Mouse (Mus musculus) cerebellum, adult 9-10 months (tissue): Measurements from ENCODE around the gene H60b.
"Not testable (repeated sequence)": the region's sequence is repeated elsewhere in the genome, so short reads cannot be mapped to it uniquely, and the experiment has no call there.

Source experiments
- DNase-seq: peaks from one replicate; pipeline ENCODE4 v3.0.0; 2022

The H60b gene

DNA sequence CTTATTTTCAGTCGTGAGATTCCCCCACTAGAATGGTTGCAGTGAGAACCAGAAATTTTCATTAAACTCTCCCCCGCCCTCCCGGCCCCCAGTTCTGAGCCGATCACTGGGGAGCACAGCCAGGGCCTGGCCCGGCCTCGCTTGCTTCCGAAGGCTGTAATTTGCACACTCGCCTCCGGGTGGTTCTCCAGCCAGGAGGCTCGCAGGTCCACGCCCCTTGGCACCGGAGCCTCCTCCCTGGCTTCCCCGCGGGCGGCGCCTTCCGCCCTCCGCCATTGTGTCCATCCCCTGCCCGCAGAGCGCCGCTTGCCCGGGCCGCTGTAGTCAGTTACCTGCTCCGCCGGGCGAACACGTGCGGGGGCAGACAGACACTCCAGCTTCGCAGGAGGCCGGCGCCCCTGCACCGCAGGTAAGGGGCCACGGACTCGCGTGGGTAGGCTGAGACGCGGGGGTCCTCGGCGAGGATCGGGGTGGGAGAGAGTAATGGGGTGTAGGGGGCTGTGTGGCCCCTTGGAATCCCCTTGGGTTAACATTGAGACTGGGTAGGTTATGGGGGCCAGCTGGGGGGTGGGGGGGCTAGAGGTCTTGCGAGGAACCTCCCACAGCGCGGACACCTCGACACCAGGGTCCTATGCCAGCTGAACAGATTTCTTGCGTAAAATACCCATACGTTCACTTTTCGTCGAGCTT is at the start of gene H60b, which contains the start of gene Raet1e:
H60b (plus strand) TSS at position 277 of the 690 bp plus-strand sequence.
Raet1e (plus strand) TSS at position 260 of the 690 bp plus-strand sequence.
- DNase-seq: not testable (repeated sequence)

DNA sequence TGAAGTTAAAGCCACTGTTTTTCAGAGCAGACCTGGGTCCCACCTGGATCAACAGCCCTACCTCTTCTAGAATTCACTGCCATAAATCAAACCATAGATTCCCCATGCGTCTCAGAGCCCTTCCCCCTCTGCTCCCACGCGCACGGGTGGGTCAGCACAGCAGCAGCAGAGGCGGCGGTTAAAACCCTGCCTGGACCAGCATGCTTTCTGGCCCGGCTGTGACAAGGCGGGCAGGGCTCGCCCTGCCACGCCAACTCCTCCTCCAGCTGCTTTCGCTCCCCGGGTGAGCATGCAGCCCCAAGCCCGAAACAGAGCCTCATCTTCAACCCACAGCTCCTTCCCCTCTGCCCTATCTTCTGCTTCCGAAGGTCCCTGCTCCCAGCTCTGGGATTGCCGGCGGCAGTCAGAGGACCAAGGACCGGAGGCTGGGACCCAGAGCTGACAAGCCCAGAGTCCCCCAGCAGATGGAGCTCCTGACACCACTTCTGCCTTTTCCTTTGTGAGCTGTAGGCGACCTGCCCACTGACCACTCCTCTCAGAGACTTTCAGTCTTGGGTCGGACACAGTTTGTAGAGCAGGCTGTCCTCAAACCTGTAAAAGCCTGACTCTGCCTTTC is 17.6 kb upstream of the H60b start:
- peak; percentile 45 for DNase-seq

DNA sequence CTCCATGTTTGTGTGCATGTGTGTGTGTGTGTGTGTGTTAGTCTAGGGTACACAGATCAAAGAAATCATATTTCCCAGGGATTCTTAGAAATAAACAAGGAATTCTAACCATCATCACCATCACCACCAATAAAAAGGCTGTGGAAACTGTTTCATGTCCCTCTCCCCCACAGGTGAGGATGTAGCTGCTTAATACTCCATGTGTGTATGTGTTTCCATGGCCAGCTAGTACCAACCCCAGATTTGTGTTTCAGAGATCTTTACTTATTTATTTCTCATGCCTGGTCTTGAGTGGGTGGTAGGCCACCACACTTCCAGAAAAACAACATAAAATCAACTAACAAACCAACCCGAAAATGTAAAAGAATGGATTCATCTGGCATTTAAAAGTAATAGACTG is 16.2 kb upstream of the H60b start:
- peak; percentile 42 for DNase-seq

DNA sequence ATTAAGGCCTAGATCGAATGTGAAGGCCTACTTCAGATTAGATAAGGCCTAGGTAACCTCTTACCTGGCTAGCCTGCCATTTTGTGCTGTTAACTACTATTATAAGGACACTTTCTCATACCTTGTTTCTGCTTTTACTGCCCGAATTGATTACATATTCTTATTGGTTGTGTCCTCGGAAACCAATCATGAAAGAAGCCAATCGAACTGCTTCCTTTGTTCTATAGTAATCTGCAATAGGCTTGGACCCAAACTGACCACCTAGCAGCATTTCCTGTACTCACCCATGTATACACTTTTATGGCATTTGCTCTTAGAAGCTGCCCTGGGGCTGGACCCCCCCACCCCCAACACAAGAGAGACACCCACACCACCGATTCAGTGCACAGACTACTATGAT is 15.5 kb upstream of the H60b start:
- no peak for DNase-seq

DNA sequence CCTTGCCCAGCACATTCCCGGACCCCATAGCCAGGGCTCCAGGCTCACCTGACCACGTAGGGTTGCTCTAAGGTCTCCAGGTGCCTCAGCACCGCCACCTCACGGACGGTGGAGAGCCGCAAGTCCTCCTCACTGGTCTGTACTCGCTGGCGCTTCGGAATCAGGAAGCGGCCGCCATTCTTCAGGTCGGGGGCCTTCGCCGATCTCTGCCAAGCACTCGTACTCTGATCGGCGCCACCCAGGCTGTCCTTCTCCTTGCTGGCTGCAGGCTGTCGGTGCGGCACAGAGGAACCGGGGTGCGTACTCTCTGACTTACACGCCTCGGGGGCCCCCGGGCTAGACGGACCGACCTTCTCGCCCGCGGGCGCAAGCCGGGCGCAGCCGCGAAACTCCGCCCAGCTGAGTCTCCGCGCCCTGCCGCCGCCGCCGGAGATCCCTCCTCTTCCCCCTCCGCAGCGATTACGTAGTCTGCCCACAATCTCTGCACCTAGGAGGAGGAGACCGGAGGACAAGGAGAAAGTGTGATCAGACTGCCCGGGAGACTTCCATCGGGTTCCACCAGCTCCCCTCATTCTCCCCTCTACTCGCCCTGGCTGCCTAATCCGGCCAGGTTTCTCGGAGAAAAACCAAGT is 9.8 kb upstream of the H60b start:
- no peak for DNase-seq

DNA sequence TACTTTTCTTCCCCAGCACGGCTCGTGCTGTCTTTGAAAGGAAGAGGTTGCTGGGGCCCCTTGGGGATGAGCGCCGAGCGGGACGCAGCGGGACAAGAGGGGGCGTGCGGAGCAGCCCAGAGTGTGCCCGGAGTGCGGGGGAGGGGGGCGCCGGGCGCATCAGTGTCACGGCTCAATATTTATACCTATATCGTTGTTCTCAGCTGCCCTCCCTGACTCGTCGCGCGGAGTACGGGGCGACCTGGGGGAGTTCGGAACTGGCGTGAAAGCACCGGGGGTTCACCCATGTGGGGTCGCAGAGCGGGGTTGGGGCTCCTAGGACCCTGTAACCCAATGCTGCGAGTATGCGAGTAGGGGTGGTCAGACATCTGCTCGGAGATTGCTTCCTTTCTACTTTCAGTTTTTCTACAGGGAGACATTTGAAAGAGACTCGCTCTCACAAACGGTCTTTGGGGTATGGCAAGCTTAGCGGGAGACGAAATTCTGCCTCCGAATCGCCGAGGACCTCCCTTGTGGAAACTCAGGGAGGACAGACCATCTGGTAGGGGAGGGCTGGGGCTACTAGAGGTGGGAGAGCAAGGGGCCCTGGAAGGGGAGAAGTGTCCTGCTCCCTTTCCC is 9.2 kb upstream of the H60b start, which contains the start of gene E030030I06Rik:
E030030I06Rik (minus strand) TSS at position 198 of the 618 bp plus-strand sequence.
- no peak for DNase-seq

DNA sequence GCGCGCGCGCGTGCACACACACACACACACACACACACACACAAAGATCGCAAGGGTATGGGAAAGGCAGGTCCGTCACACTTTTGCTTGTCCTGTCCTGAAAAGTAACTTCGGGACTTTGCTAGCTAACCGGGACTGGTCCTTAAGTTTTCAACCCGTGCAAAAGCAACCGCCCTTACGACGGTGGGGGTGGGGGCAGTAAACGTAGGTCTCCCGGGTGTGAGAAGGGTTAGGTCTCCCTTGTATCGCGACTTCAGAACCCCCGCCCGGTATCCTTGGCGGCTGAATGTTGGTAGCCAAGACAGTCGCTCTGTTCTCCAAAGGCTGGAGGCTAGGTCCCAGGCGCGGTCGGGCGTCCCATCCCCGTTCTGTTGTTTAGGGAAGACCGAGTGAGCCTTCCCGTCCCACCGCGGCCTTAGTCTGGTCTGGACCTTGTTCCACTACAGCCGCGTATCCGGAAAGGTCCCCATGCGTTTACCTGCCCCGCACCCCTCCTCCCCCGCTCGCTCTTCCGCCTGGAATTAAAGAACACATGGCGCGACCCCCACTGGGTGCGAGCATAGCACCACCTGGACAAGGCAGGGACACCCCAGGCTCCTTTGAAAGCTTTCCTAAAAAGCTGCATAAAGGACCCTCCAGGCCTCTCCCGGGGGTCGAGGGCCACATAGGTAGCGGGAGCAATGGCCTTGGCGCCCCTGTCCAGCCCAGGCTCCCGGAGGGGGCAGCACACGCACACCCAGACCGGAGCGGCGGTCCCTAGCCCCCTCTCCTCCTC is 8.5 kb upstream of the H60b start:
- DNase-seq: no peak

DNA sequence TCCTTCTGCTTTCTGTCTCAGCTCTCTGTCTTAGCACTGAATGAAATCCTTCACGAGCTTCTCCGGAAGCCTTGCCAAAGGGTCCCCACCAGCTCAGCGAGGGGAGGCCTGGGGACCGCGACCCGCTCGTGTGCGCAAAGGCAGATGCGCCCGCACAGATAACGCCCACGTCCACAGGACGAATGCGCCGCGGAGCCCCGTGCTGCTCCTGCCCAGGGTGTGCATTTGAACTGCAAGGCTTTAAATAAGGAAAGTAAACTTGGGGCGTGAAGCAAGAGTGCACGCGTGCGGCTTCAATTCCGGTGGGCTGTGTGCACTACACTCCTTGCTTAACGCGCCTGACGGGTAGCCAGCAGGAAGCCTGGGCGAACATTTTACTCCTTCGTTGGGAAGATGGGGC is 7.8 kb upstream of the H60b start:
- DNase-seq: no peak

DNA sequence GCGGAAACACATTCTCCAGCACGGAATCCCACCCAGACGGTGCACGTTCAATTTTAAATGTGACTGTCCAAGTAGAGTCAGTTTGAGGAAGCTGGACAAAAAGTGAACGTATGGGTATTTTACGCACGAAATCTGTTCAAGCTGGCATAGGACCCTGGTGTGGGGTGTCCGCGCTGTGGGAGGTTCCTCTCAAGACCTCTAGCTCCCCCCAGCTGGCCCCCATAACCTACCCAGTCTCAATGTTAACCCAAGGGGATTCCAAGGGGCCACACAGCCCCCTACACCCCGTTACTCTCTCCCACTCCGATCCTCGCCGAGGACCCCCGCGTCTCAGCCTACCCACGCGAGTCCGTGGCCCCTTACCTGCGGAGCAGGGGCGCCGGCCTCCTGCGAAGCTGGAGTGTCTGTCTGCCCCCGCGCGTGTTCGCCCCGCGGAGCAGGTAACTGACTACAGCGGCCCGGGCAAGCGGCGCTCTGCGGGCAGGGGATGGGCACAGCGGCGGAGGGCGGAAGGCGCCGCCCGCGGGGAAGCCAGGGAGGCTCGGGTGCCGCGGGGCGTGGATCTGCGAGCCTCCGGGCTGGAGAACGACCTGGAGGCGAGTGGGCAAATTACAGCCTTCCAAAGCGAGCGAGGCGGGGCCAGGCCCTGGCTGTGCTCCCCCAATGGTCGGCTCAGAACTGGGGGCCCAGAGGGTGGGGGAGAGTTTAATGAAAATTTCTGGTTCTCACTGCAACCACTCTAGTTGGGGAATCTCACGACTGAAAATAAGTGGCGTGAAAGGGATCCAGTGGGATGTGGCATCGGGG is 7.1 kb upstream of the H60b start:
- not testable (repeated sequence) for DNase-seq

DNA sequence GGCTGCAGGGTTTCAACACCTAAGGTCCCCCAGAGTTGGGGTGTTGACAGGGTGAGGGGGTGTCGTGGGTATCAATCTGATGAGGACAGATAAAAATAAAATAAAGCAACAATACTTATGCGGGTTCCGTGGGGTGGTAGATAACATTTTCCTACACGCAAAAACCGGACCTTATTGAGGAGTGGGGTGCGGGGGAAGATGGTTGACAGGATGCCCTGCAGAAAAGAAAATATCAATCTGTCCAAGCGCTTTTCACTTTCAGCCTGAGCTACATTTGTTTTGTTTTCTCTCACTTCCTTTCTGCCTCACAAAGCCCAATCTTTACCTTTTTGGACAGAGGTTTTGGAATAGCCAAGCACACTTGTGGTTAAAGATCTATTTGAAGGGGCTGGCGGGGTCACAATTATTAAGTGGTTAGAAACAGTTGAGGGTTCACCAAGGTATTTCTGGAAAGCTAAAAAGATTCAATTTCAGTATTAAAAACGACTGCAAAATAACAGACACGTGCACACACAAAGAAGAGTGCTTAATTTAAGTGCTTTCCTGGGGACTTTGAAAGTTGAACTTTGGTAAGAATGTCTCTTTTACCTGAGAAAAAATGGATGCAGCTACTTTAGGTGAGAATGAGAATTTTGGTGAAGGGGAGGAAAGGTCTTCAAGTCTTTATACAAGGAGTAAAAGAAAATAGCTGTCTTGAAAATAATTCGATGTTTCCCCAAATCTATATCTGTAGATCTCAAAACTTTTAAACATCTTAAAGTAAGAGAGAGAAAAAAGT is 6.3 kb upstream of the H60b start:
- DNase-seq: not testable (repeated sequence)

DNA sequence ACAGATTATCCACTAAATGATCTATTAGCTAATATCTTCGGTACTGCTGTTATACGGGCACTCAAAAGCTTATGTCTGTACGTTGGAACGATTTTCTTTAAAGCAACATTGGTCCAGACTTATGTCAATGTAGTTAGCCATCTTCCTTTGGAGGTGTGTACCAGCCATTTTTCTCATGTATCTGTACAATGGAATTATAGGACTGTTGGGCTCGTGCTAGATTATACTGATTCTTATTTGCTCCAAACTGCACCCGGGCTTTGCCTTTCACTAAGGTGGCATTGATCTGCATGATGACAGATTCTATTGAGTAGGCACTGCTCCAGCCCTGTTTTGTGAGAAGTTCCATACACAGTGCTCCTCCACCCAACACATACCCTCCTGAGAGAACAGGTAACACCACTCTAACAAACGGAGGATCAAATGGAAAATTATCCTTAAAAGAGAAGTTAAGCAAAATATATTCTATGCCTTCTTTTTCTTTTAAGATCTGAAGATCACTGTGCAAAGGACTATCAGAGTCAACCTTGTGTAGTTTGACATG is 5.2 kb upstream of the H60b start:
- not testable (repeated sequence) for DNase-seq

DNA sequence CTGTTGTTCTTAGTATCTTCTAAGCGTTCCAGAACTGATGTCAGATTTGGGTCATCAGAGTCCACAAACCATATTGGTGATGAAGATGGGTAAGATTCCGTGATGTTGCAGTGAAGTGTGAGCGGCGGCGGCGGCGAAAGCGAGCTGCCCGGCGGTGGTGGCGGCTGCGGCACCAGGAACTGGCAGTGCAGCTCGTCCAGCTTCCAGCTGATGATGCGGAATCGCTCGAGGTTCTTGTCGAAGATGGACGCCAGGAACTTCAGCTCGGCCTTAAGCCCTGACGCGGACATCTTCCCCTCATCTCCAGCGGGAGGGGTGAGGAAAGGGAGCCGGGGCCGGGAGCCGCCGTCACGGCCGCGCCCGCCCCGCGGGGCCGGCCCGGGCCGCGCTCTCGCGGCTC is 4.3 kb upstream of the H60b start:
- DNase-seq: not testable (repeated sequence)

DNA sequence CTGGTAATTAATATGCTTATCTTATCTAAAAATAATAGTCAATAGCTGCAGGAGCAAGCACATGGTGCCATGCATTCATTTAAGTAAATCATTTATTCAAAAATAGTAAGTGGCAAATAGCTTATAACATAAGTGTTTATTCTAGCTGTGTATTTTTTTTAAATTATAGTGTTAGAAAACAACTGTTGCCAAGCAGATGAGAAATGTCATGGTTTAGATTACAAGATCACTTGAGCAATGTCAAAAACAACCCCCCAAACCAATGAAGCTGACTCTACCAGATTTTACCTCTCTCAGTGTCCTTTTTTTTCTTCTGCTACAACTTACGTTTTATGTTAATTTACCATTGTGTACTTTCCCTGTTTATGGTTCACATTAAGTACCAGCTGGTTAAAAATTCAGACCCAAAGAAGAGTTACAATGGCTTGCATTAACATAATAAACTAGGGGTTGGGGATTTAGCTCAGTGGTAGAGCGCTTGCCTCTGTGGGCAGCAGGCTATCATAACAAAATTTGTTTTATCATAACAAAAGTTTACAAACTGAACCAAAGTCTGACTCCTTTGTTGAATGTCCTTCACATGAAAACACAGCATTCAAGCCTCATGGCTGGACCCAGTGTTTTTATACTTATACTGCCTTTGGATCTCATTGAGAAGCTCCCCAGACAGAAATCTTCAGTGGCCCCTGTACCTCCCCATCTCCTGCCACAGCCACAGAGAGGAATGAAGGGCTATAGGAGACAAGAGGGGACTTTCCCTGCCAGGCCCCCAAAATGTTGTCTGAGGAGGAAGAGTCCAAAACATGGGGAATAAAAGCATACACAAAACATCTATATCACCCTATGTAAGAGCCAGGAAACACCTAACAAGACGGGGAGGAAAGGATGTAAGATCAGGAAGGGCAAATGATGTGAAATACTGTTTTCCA is 3.3 kb upstream of the H60b start:
- DNase-seq: no peak

DNA sequence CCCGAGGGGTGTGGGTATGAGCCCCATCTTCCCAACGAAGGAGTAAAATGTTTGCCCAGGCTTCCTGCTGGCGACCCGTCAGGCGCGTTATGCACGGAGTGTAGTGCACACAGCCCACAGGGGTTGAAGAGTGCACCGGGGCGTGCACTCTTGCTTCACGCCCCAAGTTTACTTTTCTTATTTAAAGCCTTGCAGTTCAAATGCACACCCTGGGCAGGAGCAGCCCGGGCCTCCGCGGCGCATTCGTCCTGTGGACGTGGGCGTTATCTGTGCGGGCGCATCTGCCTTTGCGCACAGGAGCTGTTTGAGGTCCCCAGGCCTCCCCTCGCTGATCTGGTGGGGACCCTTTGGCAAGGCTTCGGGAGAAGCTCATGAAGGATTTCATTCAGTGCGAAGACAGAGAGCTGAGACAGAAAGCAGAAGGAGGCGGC is 760 bp downstream of the H60b start:
- no peak for DNase-seq

DNA sequence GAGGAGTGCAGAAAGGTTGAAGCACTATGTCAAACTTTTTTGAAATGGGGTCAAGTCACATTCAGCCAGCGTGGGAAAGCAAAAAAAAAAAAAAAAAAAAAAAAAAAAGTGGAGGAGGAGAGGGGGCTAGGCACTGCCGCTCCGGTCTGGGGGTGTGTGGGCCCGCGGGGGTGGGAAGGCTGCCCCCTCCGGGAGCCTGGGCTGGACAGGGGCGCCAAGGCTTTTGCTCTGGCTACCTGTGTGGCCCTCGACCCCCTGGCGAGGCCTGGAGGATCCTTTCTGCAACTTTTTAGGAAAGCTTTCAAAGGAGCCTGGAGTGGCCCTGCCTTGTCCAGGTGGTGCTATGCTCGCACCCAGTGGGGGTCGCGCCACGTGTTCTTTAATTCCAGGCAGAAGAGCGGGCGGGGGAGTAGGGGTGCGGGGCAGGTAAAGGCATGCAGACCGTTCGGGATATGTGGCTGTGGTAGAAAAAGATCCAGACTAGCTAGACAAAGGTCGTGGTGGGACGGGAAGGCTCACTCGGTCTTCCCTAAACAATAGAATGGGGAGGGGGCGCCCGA is 1.3 kb downstream of the H60b start:
- no peak for DNase-seq

DNA sequence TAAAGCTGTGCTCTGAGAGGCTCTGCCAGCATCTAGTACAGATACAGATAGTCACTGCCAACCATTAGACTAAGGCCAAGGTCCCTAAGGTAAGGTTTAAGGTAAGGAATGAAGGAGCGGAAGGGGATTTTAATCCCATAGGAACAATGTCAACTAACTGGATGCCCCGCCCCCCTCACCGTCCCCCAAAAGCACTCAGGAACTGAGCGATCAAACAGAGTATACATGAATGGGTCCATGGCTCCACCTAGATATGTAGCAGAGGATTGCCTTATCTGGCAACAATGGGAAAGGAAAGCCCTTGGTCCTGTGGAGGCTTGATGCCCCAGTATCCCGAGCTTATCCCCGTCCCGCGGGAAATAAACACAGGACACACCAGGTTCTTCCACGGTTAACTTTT is 4.9 kb downstream of the H60b start:
- not testable (repeated sequence) for DNase-seq

DNA sequence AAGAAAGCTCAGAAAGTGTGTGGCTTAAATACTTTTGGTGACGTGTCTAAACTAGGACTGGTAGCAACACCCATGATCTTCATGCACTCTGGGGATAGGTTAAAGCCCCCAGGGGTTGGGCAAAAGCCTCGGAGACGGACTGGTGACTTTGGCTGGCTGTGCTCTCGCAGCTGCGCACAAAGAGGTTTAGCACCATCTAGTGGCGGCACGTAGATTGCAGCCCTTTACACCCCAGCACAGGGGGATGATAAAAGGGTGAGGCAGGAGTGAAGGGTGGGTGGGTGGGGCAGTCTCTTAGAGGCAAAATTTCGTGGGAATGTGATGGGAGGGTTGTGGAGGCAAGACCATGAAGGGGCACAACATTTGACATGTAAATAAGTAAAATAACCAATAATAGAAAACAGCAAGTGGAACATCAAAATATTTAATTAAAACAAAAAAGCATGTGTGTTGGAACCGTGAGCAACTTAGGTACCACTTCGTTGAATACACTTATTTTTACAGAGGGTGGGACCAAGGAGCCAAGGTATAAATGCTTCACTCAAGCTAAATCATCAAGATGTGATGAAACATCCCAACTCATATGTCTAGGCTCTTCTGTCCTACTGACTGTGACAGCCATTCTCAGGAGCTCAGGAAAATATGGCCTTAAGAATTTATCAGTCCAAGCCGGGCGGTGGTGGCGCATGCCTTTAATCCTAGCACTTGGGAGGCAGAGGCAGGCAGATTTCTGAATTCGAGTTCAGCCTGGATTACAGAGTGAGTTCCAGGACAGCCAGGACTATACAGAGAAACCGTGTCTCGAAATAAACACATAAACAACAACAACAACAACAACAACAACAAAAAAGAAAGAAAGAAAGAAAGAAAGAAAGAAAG is 5.6 kb downstream of the H60b start:
- peak; percentile 68 for DNase-seq

DNA sequence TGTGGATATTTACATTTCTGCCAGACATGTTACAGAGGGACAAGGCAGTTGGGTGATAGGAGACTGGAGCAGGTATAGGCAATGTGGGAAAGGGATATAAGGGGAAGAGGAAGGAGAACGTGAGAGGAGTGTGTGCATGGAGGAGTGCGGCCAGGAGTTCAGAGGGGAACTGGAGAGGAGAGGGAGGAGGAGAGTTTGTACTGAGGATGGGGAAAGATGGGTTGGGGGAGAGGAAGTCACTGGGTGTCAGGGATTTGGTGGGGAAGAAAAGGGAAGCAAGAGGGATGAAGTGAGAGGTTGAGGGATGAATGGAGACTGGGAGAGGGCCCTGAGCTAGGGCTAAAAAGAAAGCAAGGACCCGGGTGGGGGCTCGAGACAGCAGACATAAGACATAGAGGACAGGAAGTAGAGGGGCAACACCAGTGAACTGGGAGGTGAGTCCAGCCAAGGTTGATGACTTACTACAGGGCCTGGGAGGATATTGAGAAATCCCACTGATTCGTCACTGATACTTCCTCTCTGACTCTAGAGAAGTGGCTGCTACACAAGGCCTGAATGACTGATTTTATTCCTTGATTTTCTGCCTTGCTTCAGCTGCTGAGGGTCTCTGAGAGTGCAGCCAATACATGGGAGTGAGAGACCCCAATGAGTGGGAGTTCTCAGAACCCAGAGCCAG is 7.1 kb downstream of the H60b start:
- DNase-seq: not testable (repeated sequence)
